Mouse (Mus musculus) adrenal gland, adult 8-10 months (tissue): Measurements from ENCODE around the gene Erc2. TPM values are rescaled to one million over a fixed set of nuclear protein-coding genes. Genes with fewer than 3 reads are reported as not detected.

Source experiments
- DNase-seq: peaks from one replicate; pipeline ENCODE4 v3.0.0; 2022
- total RNA-seq, 4 experiments: library from RNA; stranded (reverse); gene quantifications; 2 replicates each; pipeline ENCODE4 v1.2.4; 2022

Gene Erc2
- total RNA-seq, 4 experiments from 2014 or later: 6.6 to 15.9 (median 11.0) TPM

DNA sequence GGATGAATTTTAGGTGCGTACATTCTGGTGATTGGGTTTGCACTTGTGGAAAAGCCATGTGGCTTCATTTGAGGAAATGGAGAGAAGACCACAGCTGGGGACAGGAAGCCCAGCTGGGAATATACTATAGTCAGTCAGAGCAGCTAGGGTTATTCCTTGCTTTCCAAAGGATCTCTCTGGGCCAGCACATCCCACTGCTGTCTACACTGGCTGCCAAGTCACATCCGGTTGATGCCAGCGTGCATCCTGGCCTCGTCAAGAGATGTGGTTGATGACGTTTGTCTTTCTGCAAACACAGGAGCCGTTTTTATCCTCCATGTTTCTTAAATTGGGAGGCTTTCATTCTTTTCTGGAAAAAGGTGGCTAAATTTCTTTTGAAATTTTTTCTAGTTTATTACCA is 603.3 kb downstream of the Erc2 start:
- no peak for DNase-seq

DNA sequence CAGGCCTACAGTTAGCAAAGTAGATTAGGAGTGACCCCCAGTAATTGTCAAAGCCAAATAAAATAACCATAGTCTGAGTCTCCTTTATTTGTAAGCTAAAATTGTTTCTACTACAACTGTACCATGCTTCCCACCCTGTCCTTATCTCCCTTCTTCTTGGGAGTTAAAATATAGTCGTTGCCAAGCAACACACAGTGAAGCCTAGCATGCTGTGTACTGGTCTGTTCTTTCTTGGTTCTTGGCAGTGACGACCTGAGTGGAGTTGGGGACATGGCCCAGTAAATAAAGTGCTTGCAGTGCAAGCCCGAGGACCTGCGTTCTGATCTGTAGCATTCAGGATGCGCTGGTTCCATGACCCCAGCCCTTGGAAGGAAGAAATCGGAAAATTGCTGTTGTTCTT is 608.3 kb downstream of the Erc2 start:
- DNase-seq: no peak

DNA sequence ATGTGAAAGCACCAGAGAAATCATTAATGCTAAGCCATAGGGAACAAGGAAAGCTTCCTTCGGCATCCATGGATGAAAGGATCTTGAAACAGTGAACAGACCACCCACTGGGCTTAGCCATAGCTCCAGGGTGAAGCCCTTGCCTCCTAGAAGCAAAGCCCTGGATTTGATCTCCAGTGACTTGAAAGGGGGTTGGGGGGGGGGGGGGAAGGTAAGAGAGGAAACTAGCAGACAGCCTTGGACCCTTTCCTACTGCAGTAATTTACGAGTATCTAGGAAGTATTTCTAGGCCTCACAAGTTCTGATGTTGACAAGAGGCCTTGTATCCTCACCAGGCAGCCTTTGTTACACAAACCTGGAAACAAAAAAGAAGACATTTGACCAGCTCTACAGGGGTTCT is 609.0 kb downstream of the Erc2 start:
- no peak for DNase-seq

DNA sequence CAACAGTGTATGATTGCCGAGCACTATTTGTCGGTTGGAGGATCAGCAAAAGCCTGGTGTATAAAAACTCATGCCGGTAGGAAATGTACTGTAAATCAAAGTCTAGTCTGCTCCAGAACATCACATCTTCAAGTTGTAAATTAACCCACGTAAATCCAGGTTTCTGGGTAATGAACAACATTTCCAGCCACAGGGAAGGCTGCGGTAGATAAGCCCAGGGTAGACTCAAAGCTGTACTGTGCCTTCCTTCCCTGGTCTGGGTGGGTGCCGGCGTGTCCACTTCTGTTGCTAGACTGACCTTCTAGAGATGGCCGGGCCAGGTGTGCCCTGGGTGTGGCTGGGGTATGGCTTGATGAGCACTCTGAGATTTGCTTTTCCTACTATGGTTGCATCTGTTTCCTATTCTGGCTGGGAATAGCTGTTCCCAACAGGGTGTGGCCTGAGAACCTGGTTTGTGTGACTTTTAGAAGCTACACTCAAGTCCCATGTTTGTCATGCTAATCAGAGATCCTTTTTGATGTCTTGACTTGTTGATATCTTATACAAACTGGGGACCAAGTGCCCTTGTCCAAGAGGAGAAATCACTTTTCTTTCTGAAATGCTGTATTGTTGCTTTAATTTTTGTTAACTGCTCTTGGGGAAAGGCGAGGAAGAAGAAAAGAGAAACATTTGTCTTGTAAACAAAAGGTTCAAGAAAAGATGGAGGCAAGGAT is 616.3 kb downstream of the Erc2 start:
- no peak for DNase-seq

DNA sequence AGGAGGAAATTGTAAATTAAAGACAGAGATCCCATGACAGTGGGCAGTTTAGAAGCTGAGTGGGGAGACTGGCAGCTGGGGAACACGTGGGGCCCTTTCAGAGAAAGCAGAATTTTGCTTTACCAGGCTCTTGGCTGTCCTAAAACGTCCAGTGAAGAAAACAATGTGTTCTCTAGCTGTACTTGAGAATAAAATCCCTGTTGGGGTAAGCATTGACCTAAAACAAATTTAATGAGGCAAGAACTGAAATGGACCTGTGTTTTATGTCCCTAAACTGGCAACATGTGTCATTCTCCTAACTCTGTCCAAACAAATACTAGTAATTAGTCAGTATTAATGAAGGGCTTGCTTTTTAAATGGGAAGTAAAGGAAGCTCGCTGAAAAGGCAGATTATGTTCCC is 617.9 kb downstream of the Erc2 start:
- no peak for DNase-seq

DNA sequence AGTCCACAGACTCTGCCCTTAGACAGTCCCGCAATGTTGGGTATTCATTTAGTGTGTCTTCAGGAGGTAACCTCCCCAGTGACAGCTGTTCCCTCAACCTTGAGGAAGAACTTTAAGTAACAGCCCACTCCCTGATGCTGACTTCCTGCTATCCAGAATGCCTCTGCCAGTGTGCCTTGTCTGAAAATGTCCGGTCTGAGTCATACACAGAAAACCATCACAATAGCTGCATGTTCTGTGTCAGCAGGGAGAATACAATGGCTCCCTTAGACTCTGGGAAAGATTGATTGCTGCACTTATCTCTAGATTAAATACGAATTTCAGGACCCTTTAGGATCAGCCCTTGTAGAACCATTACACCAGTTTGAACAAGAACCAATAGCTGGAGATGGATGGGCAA is 620.5 kb downstream of the Erc2 start:
- no peak for DNase-seq

DNA sequence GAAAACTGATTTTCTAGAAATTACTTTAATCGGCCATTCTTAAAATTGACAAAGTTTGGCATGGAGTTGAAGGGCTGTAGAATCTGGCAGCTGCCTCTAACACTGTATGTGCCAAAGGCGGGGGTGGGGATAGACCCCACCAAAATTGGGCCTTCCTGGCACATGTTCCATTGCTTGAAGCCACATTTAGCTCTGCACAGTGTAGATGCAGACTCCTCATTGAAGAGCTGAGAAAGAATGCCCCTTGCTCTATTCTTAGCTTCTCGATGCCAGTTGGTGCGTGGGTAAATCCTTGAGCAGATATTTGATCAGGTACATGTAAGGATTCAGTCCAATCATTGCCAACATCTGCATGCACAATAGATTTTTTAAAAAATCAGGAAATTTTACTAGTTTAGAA is 621.2 kb downstream of the Erc2 start:
- no peak for DNase-seq

DNA sequence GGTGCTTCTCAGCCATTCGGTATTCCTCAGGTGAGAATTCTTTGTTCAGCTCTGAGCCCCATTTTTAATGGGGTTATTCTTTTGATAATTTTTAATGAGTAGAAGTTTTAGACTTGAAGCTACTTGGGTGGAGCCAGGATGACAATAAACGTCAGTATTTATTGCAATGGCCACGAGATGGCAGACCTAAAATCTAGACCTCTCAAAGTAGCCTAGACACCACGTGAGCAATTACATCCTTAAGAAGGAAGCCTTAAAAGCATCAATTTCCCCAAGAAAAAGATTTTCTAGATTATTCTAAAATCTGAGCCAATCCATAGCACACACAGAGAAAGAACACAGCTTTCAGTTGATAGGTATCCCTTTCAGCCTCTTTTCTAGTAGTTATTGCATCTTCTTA is 640.5 kb downstream of the Erc2 start:
- DNase-seq: no peak

DNA sequence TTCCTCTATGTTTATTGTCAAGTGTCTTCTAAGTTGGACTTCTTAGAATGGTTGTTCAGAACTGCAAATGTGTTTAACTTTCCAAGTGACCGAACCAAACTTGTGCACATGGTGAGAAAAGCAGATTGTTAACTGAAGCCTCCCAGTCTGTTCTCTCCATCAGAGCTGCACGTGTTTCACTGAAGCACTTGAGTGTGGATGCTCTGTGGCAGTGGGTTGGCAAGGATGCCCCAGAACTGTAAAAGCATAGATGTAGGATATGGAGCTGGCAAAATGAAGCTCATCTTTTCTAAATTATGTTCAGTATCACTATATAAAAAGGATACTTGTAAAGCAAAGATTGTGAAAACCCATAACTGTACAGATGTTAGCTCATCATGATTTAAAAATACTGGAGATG is 645.1 kb downstream of the Erc2 start:
- no peak for DNase-seq

DNA sequence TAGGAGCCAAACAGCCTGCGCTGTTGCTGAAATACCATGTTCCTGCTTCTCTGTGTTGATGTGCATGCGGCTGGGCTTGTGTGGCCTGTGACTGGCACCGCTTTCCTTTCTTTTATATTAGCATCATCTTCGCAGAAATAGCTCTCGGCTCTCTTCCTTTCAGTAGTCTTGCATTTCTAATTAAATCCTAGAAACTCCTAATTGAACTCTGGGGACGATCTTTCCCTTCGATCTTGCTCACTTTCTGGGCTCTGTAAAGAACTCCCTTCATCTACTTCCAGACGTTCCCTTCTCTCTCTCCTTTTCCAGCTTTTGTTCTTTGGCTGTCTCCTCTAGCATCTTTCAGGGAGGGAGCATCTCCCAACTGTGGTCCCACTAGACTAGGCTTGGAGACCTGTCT is 649.6 kb downstream of the Erc2 start:
- no peak for DNase-seq

DNA sequence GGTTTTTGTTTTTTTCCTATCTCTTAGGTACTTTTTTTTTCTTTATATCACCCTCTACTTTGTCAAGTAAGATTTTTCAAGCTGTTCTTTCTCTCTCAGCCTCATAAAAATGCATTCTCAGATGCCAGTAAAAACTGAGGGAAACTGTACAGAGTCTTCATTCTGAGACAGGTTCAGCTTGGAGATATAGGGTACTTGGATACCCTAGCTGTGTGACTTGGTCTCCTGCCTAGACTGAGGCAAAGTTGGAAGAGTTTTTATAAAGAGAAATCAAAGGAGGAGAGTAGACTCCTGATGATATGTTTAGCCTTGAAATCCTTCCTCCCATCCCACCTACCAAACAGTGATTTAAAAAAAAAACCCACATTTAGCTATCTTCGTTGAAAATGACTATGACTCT is 651.4 kb downstream of the Erc2 start:
- DNase-seq: no peak

DNA sequence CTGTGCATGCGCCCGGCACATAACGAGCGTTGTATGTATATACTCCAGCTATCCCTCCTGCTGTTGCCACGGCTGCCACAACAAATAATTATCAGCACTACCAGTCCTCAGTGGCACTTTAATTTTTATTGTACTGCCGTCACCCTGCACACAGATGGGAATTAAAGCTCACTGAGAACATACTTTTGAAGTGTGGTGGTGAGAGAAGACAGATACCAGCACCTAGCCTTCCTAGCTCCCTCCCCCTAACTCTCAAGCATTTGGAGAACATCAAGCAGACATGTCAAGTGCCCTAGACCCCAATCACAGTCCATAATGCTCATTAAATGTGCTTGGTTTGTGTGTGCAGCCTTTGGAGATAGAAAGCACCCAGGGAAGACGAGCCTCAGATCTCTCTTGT is 652.6 kb downstream of the Erc2 start:
- no peak for DNase-seq

DNA sequence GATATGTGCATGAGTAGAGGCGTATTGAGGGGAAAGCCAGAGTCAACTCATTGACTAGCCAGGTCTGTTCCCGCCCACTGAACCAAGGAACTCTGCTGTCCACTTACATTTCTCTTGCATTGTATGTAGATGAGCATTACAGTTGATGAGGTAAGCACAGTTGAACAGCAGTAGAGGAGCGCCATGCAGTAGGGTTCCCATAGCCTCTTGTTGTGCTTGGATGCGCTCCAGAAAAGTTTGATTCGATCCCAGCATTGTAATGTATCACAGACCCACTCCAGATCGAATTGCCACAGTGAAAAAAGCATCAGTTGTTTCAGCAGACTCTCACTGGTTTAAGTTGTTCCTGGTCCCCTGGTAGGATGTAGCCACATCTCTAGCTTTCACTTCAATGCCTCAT is 656.7 kb downstream of the Erc2 start:
- no peak for DNase-seq

DNA sequence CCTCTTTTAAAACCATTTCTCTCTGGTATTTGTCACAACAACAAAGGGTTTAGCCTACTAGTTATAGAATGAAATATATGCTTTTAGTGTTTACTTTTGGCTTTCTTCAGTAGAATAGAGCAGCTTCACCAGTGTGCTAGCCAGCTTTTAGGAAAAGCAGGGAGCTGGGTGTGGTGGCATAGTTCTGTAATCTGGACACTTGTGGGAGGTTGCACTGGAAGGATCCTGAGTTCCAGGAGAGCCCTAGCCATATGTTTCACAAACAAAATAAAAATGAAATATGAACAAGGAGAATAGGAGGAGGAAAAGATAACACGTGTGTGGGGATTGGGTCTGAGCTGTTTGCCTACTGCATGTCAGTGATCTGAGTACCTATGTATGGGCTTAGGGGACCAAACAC is 658.1 kb downstream of the Erc2 start:
- no peak for DNase-seq

DNA sequence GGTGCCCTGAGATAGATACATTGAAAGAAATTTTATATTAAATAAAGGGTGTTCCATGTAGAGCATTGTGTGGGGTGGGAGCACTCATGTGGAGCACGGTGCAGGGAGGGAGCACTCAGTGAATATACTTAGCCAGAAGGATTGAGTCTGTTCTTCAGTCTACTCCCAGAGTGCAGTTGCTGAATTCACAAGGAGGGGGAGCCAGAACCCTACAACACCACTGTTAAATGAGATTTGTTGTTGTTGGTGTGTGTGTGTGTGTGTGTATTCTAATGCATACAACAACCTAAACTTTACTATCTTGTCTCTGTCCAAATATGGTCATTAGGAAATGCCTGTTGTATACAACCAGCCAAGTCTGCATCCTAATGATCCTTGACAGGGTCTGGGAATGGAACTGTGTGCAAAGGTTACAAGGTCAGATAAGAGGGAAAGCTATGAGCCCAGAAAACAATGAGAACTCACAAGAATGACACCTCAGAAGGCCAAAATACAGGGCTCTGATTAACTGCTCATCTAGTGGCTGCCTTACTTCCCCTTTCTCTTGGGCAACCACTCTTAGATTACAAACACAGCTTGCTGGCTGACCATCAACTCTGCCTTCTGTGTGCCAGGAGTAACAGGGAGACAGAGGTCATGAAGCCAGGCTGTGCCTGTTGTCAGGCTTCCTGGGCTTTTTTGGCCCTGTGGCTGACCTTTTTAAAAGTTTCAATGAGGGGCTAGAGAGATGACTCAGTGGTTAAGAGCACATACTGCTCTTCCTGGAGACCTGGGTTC is 661.3 kb downstream of the Erc2 start:
- DNase-seq: peak; percentile 67

DNA sequence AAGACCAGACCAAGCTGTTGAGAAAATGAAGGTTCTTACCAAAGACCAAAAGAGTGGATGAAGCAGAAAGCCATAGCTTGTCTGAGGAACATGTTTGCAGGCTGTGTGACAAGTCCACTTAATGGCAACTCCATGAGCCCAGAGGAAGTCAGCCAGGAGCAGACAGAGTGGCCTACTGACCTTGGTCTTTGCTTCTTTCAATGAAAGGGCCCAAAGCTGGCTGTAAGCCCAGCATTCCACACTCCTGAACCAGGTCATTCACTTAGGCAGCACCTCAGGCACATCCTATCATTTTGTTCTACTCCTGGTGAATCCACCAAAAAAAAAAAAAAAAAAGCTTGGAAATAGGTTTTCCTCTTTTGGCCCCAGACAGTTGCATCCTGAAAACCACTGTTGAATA is 664.3 kb downstream of the Erc2 start:
- no peak for DNase-seq

DNA sequence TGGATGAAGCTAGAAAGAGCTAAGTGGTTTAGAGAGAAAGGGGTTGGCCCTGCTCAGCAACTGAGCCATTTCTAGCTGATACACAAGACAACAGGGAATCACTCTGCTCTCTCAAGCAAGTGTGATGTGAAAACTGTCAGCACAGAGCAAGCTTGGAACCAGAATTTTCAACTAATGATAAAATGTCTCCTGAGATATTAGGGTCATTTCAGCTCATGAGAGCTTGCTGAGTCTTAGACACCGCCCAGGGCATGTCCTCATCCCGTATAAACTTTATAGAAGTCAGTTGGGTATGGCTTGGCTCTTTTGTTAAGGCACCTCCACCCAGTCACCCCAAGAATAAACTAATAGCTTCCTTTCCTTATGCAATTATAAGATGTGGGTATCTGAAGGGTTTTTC is 666.0 kb downstream of the Erc2 start:
- DNase-seq: no peak

DNA sequence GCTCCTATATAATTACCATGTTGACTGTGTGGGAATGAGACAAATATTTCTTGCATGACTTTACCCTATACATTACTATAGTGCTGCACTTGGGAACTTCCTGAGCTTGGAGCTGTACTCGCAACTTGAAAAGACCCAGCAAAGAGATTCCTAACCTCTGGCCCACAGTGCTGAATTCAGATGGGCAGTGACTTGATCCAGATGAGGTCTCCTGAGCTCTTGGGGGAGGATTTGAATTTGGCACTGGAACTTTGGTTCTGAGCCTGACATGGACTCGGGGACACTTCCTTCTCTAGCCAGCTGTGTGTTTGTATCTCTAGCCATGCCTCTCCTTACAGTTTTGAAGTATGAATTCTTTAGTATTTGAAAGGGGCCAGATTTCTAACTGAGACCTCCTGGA is 666.7 kb downstream of the Erc2 start:
- no peak for DNase-seq

DNA sequence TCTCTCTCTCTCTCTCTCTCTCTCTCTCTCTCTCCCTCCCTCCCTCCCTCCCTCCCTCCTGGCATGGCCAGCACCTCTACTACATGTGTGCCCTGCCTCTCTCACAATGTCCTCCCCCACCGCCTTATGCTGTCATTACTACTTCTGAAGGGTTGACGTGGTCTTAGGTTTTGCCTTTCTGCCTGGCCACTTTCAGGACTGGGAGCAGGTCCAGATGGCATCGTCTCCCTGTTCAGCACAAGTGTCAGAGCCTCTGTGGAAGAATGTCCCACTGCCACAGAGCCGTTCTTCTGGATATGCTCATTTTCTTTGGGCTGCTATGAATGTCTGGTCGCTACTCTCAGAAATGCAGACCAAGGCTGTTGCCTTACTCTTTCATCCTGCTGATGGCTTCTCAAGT is 671.7 kb downstream of the Erc2 start:
- DNase-seq: no peak

DNA sequence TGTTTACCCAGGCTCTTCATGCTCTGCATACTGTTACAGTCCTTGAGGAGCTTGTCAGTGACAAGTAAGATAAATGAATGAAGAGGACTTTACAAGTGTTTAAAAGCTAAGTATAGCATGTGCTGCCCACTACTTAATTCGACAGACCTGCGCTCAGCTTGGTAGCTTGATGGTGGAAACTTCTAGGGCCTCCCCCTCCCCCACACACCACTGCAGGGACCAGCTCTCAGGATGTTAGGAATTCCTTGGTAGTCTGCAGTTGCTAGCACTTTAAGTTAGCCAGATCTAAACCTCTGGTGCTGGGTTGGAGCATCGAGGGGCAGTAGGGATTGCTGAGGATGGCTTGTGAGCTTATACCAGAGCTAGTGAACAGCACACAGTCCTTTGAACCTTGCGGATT is 672.9 kb downstream of the Erc2 start:
- DNase-seq: no peak

DNA sequence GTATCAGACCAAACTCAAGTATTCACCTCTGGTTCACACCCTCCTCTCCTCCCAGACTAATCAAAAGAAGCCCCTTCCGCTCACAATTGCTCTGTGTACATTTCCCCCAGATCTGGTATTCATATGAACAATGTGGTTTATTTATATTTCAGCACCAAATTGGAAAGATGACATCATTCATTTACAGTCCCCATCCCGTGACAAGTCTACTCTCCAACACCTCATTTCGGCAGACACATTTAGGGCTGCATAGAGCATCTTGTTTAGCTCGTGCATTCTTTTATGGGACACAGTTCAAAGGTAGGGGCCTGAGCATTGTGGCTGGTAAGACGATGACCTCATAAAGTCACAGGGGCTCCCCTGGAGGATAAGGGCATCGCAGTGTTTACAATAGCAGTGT is 677.9 kb downstream of the Erc2 start:
- no peak for DNase-seq

DNA sequence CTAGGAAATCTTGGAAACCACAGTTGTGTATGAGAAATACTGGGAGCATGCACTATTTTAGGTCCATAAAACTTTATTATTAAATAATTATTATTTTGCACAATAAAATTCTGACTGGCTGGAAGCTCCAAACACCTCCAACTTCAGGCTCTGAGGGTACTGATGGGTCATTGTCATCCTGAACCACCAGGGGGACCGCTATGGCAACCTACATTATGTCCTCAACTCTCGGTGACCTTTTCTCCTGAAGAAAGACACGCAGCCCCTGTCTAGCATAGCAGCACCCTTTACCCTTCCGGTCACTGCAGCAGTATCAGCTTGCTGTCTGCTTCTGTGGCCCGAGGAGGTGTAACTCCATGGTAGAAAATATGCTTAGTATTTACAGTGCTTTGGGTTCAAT is 679.0 kb downstream of the Erc2 start:
- no peak for DNase-seq

DNA sequence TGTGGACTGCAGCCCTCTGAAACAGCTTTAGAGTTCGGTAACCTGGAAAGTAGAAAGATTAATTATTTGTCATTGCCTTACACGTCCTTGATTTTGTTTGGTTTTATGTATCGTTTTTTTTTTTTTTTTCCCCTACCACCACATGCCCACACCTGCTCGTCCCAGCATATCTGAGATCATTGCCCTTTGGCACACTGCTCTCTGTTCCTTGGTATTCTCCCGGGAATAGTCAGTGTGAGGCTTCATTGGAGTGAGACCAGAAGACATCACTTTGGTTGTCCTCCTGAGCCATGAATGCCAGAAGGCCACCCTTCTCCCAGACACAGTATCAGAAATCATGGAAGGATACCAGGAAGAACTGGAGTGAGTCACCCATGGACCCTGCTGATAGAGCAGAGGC is 681.9 kb downstream of the Erc2 start:
- DNase-seq: no peak

DNA sequence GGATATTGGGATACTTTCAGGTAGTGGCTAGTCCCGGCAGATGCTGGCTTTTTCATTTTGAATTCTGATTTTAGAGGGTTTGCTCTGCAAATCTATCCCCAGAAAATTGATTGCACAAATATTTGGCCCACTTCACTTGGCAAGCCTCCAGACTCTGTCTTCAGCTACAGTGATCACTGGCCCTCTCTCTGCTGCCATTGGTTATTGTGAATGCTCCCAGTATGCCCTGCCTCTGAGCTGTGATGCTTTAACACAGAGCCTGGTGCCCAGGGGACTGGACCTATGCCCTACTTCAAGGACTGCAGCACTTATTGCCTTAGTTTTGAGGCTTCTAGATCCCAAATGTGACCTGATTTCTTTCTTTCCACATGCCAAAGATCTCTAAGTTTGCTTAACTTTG is 686.4 kb downstream of the Erc2 start:
- no peak for DNase-seq

DNA sequence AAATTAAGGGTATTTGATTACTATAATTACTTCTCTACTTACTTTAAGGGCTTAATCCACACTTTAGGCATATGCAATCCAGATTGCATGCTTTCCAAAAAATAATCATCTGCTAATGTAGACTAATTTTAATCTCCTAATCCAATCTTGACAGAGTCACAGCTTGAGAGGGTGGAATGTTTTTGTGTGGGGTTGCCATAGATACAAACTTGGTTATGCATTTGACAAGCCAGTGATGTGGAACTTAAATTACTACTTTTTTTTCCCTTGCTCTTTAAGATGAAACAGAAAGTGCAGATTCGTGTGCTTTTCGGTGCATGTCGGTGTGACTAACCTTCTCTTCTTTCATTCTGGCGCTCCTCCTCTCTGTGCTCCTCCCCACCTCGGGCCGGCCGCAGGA is 694.6 kb downstream of the Erc2 start:
- no peak for DNase-seq
